Mouse (Mus musculus) MN1 (cell line): ENCODE data around the gene Olfr70.
A peak's percentile ranks its signal among the peaks of the same experiment; 100 is the strongest.

Experiments
- DNase-seq: peaks from one replicate; pipeline ENCODE4 v3.0.0-alpha.2; 2016; ENCODE audit warnings: low spot score

Olfr70 gene

DNA sequence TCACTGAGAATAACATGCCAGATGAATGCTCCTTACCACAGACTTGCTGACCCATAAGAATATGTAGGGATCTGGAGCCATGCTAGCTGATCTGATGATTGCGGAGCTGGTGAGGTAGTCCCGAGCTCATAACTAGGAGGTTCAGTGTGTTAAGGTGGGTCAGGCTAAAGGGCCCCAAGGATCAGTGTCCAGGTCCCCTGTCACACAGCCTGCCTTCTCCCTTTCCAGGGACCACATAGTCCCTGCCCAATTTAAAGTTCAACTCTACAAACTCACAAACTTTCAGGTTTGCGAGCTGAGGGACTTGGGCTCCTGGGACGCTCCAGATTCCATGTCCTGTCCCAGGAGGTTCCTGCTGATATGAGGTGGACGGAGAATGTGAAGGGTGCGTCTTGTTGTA, at the start of gene Olfr70:
Olfr70 (minus strand) TSS at position 101 of the 400 bp plus-strand sequence.
- DNase-seq = no peak

- DNase-seq = peak; percentile 38
Observed at GRCm38 (mm10) chr4:43745187-43745586, 44.6 kb upstream of the Olfr70 start.

DNA sequence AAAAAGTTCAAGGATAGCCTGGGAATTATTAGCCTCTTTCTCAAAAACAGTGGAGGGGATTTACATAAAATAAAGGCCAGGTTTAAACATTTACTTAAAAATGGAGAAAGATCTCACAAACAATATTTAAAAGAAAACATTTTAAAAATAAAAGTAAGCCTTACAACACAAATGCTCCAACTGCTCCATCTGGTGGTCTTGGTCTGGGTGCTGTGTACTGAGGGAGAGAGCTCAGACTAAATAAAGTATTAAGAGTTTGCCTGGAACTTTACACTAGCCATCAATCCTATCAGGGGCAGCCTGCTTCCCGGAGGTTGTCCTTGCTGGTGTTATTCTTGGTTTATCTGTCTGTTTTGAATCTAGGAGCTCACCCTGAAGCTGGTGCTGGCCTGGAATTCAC, 42.5 kb upstream of the Olfr70 start:
- no peak for DNase-seq

GRCm38 (mm10) chr4:43742637-43743036, 42.0 kb upstream of the Olfr70 start:
- DNase-seq = no peak

DNA sequence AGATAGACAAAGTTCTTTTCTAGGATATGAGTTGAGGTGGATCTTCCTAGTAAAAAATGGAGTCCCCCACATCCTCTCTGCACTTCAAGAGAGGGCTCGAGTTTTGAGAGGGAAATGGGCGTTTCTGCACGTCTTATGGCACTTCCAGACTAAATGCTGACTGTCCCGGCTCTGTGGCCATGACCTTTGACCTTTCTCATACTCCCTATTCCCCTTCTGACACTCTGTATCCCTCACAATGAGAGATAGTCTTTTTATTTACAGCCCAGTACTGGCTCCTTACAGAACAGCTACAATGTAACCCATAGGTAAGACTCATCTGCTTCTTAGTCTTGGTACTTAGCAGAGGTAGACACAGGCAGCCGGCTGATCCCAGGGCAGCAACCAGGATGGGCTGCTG, 40.9 kb upstream of the Olfr70 start:
- DNase-seq = no peak

DNA sequence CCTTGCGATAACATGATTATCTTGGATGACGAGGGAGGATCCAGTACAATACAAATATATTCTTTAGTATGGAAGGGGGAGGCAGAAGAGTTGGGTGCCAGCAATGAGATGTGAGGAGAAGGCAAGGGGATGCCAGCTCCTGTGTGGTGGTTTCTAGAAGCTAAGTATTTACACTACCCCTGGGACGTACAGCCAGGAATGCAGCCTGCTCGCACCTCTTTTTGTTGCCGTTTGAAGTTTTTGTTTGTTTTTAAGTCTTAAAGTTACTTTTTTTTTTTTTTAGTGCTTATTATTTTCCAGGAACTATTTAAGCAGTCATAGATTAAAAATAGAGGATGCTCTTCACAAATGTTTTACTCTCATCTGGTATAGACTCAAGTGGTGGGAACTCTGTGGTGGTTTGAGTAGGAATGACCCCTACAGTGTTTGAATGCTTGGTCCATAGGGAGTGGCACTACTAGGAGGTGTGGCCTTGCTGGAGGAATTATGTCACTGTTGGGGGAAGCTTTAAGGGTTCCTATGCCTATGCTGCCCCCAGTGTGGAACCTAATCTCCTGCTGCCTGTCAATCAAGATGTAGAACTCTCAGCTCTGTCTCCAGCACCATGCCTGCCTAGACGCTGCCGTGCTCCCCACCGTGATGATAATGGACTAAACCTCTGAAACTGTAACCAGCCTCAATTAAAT, 38.5 kb upstream of the Olfr70 start:
- no peak for DNase-seq

DNA sequence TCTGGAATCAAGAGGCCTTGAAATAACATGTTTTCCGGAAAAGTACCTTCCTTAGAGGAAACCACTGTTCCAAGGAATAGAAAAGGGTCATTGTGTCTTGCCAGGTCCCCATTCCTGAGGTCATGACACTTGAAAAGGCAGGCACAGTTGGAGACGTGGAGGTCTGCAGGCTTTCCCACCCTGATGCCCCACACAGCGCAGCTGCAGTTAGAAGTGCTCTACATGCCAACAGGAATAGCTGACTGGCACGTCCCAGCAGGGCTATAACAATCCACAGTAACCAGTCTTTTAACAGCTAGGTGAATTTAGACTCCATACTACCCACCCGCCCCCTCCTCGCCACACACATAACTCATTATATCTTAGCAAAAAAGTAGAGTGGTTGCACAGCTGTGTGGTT, 36.5 kb upstream of the Olfr70 start:
- DNase-seq = no peak

DNA sequence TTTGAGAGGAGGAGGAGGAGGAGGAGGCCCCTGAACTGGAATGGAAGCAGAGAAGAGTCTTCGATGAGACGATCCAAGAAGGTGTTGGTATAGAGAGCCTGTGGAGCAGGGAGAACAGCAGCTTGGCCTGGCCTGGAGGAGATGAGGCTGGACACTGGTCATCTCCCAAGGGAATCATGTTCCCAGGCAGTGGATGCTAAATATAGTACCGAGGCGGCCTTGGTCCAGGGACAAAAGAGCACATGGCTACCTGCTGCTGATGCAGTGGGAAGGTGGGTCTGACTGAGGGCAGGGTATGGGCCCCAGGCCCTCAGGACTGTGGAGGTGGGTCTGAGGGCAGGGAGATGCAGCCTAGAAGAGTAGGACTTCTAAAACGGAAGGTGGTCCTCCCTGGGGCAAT, 32.6 kb upstream of the Olfr70 start:
- DNase-seq = no peak

DNA sequence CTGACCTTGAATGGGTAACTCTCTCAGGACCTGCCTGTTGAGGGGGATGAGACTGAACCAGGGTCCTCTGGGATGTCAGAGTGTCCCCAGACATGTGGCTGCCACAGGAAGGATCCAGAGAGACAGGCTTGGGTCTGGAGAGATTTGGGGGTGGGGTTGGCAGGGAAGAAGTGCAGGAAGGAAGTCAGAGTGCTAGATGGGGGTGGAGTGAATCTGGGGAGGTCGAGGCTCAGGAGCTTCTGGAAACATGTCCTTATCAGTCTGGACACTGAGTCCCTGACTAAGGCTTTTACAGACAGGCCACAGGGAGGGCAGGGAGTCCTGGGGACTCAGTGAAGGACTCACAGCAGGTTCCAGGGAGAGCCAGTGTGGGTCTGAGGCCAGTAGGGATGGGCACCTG, 31.6 kb upstream of the Olfr70 start:
- DNase-seq = no peak

- DNase-seq = no peak
Observed at GRCm38 (mm10) chr4:43730750-43731297, 30.2 kb upstream of the Olfr70 start.

GRCm38 (mm10) chr4:43729794-43730550, 29.4 kb upstream of the Olfr70 start, which contains the start of gene Spaar:
Gene Spaar (plus strand): TSS chr4:43730034.
- DNase-seq = no peak

- DNase-seq = no peak
Observed at GRCm38 (mm10) chr4:43729126-43729525, 28.5 kb upstream of the Olfr70 start.

GRCm38 (mm10) chr4:43728576-43728954, 28.0 kb upstream of the Olfr70 start:
- no peak for DNase-seq

GRCm38 (mm10) chr4:43727718-43728575, 27.3 kb upstream of the Olfr70 start:
- no peak for DNase-seq

GRCm38 (mm10) chr4:43726995-43727394, 26.4 kb upstream of the Olfr70 start, which contains the start of gene Hrct1:
Gene Hrct1 (plus strand): TSS chr4:43727188.
- DNase-seq = no peak

DNA sequence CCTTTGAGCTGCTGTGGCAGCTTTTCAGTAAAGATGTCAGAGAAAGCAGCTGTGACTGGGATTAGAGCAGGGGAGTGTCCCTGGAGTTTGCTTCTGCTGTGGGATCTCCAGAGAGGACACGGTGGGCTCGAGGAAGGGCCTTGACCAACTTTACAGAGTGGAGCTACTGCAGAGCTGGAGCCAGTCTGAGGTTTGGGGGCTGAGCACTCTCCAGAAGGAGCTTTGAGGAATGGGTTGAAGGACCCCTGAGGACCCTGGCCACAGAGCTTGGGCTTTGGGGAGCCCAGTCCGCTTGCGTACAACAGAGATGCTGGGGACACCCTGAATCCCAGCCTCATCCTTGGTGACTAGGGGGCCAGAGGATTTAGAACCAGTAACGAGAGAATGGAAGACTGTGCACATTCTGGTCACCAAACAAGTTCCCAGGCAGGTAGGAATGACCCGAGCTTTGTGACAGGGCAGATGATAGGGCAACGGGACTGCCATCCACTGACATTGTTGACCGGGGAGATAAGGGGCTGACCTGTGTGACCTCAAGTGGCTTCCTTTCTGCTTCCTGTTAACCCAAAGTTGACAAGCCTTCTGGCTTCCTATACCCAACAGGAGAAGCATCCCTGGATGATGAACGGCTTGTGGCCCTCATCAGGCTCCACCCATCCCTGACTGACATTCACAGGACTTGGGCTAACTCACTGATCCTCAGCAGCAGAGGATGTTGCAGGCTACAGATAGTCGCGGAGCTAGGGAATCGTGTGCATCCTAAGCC, 25.8 kb upstream of the Olfr70 start:
- no peak for DNase-seq

GRCm38 (mm10) chr4:43724764-43725163, 24.2 kb upstream of the Olfr70 start:
- peak; percentile 13 for DNase-seq

- no peak for DNase-seq
Observed at GRCm38 (mm10) chr4:43722191-43722590, 21.6 kb upstream of the Olfr70 start.

- DNase-seq = no peak
Observed at GRCm38 (mm10) chr4:43720491-43721228, 20.1 kb upstream of the Olfr70 start.

DNA sequence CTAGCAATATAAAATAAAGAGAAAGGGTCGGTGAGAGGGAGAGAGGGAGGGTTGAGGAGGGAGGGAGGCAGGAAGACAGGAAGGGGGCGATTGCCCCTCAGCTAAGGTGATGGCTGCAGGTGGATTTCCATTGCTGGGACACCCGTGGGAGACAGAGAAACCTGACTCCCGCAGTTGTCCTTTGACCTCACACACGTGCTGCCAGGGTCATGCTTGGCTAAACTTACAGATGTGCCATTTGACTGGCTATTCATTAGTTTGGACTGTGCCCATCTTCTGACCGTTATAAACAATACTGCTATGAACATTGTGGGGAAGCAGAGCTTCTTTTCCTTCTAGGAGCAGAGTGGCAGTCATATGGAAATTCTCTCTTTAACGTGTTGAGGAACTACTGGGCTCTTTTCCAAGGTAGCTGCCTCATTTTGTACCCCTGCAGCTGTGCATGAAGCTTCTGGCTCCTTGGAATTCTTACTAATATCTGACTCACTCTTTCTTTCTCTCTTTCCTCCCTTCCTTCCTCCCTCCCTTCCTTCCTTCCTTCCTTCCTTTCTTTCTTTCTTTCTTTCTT, 13.1 kb upstream of the Olfr70 start:
- DNase-seq = no peak
